Mouse (Mus musculus) midbrain, postnatal 0 days (tissue): Measurements from ENCODE around the gene Apold1. TPM values are rescaled to one million over a fixed set of nuclear protein-coding genes. Genes with fewer than 3 reads are reported as not detected.

Experiments
- ATAC-seq: fragments of 200-750 bp; cut with Nextera tagmentation; 2 replicates; pipeline ENCODE4 v1.8.0; 2017; ENCODE audit warnings: moderate number of reproducible peaks, mild to moderate bottlenecking, moderate TSS enrichment, moderate library complexity; ENCODE audit not compliant: low FRiP score
- DNase-seq: peaks from one replicate; pipeline ENCODE4 v3.0.0-alpha.2; 2015; ENCODE audit warnings: low spot score
- H3K27ac ChIP-seq: fragments of 300-500 bp; sonication (generic); 2 replicates; pipeline ENCODE4 v1.5.1; 2014; ENCODE audit warnings: low read depth, mild to moderate bottlenecking, low read length, mixed read lengths
- H3K27me3 ChIP-seq: fragments of 300-500 bp; sonication (generic); 2 replicates; pipeline ENCODE4 v1.6.1; 2014; ENCODE audit warnings: low read length, control low read depth, mixed read lengths; ENCODE audit not compliant: insufficient read depth
- H3K36me3 ChIP-seq: fragments of 300-500 bp; sonication (generic); 2 replicates; pipeline ENCODE4 v1.6.1; 2014; ENCODE audit warnings: low read length, control low read depth, mixed read lengths; ENCODE audit not compliant: insufficient read depth
- H3K4me1 ChIP-seq: fragments of 300-500 bp; sonication (generic); 2 replicates; pipeline ENCODE4 v1.6.1; 2014; ENCODE audit warnings: mild to moderate bottlenecking, control low read depth, antibody characterized with exemption, low read length, mixed read lengths; ENCODE audit not compliant: insufficient read depth
- H3K4me2 ChIP-seq: fragments of 300-500 bp; sonication (generic); 2 replicates; pipeline ENCODE4 v1.6.1; 2014; ENCODE audit warnings: low read depth, mild to moderate bottlenecking, low read length, mixed read lengths; ENCODE audit not compliant: poor library complexity, severe bottlenecking
- H3K4me3 ChIP-seq: fragments of 300-500 bp; sonication (generic); 2 replicates; pipeline ENCODE4 v1.5.1; 2014; ENCODE audit warnings: low read depth, mild to moderate bottlenecking, low read length, moderate library complexity
- H3K9ac ChIP-seq: fragments of 300-500 bp; sonication (generic); replicated peaks from 2 replicates; pipeline ENCODE4 v1.6.1; 2014; ENCODE audit warnings: mild to moderate bottlenecking, low read length, moderate library complexity, mixed read lengths; ENCODE audit not compliant: poor library complexity, severe bottlenecking
- H3K9me3 ChIP-seq: fragments of 300-500 bp; sonication (generic); 2 replicates; pipeline ENCODE4 v1.6.1; 2016; ENCODE audit warnings: low read length, control low read depth
- CTCF ChIP-seq: IDR thresholded peaks from 2 replicates; pipeline ENCODE4 v1.5.1; 2016; ENCODE audit warnings: antibody characterized with exemption, mild to moderate bottlenecking
- WGBS: fragments of 180-500 bp; shearing (Covaris S2); extraction: QIAGEN DNeasy Blood & Tissue Kit; methylation state at CpG from one replicate; pipeline ENCODE4 v1.1.7; 2014; 5-methylcytosine and 5-hydroxymethylcytosine counted together
- polyA plus RNA-seq: library from polyadenylated mRNA; unstranded; fragments of >200 nt; fragmentation: Nextera tagmentation; extraction: Ambion mirVana; gene quantifications from 2 replicates; pipeline ENCODE4 v1.2.1, GENCODE M21; 2015
- total RNA-seq: library from RNA; depleted of rRNA; stranded (reverse); fragments of >200 nt; gene quantifications from 2 replicates; pipeline ENCODE4 v1.2.3, GENCODE M21; 2014

Apold1 gene
- total and polyA plus RNA-seq, 2 experiments from 2014 or later = 5.1 to 5.8 TPM

GRCm38 (mm10) chr6:135011734-135012116 lies 30.2 kb downstream of the Apold1 start:
- no peak for TF ChIP-seq CTCF
- DNase-seq (no peak), ATAC-seq (peak; percentile 62)
- H3K27me3 ChIP-seq = no peaks in the 10 kb centered on the region
- peak overlapping the region; percentile 79 for H3K9ac ChIP-seq
- H3K4me2 ChIP-seq = peak overlapping the region; percentile 72
- H3K27ac ChIP-seq = peak overlapping the region; percentile 47
- H3K9me3 ChIP-seq = no peaks in the 10 kb centered on the region
- H3K36me3 ChIP-seq = peaks cover 27% of the 10 kb centered on the region
- 2% methylated on average over 14 of the region's 14 CpGs for WGBS
- H3K4me3 ChIP-seq = peak overlapping the region; percentile 76
- H3K4me1 ChIP-seq = peaks cover 6% of the 10 kb centered on the region; the same call in 1 of the 2 replicates

- Histone ChIP-seq H3K4me1 (peaks cover 4% of the 10 kb centered on the region; the same call in 1 of the 2 replicates), H3K4me3 (no peak overlapping the region), H3K27ac (no peak overlapping the region), H3K27me3 (no peaks in the 10 kb centered on the region), H3K36me3 (peaks cover 77% of the 10 kb centered on the region), H3K9me3 (no peaks in the 10 kb centered on the region), H3K9ac (no peak overlapping the region), H3K4me2 (no peak overlapping the region)
- DNase-seq (no peak), ATAC-seq (no peak)
- no peak for TF ChIP-seq CTCF
- 97% methylated on average over 11 of the region's 11 CpGs for WGBS
These were observed 35.7 kb downstream of the Apold1 start for GRCm38 (mm10) chr6:135017211-135017610.

- DNase-seq = no peak
- Histone ChIP-seq H3K27me3 (no peaks in the 10 kb centered on the region), H3K4me2 (no peak overlapping the region), H3K9me3 (no peaks in the 10 kb centered on the region), H3K27ac (no peak overlapping the region), H3K36me3 (peaks cover 88% of the 10 kb centered on the region), H3K9ac (no peak overlapping the region), H3K4me3 (no peak overlapping the region), H3K4me1 (no peaks in the 10 kb centered on the region)
- WGBS = 75% methylated on average over 10 of the region's 10 CpGs
- ATAC-seq = no peak
- TF ChIP-seq CTCF = no peak
These were observed 38.0 kb downstream of the Apold1 start for GRCm38 (mm10) chr6:135019564-135019963.

- H3K27me3 ChIP-seq = no peaks in the 10 kb centered on the region
- no peak for DNase-seq
- no peaks in the 10 kb centered on the region for H3K9me3 ChIP-seq
- no peak overlapping the region for H3K27ac ChIP-seq
- H3K4me3 ChIP-seq = no peak overlapping the region
- no peak for ATAC-seq
- TF ChIP-seq CTCF = no peak
- peaks cover 72% of the 10 kb centered on the region for H3K36me3 ChIP-seq
- H3K9ac ChIP-seq = no peak overlapping the region
- WGBS = 94% methylated on average over 3 of the region's 3 CpGs
- H3K4me1 ChIP-seq = no peaks in the 10 kb centered on the region
- no peak overlapping the region for H3K4me2 ChIP-seq
These were observed 40.1 kb downstream of the Apold1 start for GRCm38 (mm10) chr6:135021633-135022032.

GRCm38 (mm10) chr6:135023379-135023778 lies 41.9 kb downstream of the Apold1 start:
- H3K9ac ChIP-seq = no peak overlapping the region
- H3K27me3 ChIP-seq = no peaks in the 10 kb centered on the region
- no peak for DNase-seq
- no peaks in the 10 kb centered on the region for H3K4me1 ChIP-seq
- H3K9me3 ChIP-seq = no peaks in the 10 kb centered on the region
- 94% methylated on average over 14 of the region's 14 CpGs for WGBS
- ATAC-seq = no peak
- H3K4me2 ChIP-seq = no peak overlapping the region
- H3K27ac ChIP-seq = no peak overlapping the region
- no peak overlapping the region for H3K4me3 ChIP-seq
- peaks cover 55% of the 10 kb centered on the region for H3K36me3 ChIP-seq
- TF ChIP-seq CTCF = no peak

GRCm38 (mm10) chr6:135024781-135025420 lies 43.4 kb downstream of the Apold1 start:
- no peak overlapping the region for H3K4me3 ChIP-seq
- peaks cover 41% of the 10 kb centered on the region for H3K36me3 ChIP-seq
- H3K9ac ChIP-seq = no peak overlapping the region
- DNase-seq = no peak
- H3K9me3 ChIP-seq = no peaks in the 10 kb centered on the region
- TF ChIP-seq CTCF = no peak
- H3K27ac ChIP-seq = no peak overlapping the region
- ATAC-seq = no peak
- no peaks in the 10 kb centered on the region for H3K4me1 ChIP-seq
- WGBS = 88% methylated on average over 1 of the region's 1 CpGs
- H3K27me3 ChIP-seq = no peaks in the 10 kb centered on the region
- H3K4me2 ChIP-seq = no peak overlapping the region
